Mouse (Mus musculus): ENCODE data around the gene Lyzl4.

DNA sequence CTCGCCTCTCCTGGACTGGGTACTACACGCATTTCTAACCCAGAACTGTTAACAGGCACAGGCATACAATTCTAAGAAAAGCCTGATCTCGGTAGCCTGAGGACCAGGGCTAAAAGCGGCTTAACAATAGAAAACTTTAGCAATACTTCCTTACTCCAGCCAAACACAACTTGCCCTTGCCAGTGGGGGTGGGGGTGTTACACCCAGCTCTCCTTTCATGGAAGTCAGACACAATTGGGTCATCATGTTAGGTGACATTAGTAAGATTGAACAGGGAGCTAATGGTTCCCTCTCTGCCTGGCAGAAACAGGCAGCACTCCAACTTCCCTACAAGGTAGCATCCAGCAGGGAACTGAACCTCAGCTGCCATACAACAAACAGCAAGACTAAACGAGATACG is 32.5 kb downstream of the Lyzl4 start:
- TF ChIP-seq CTCF (IDR thresholded peaks at IDR 0.05; ENCODE audit: borderline replicate concordance, control insufficient read depth, extremely low read depth, insufficient read depth, low read length, poor library complexity) (no peak), POLR2A (IDR thresholded peaks at IDR 0.05; ENCODE audit: control insufficient read depth, extremely low read depth, insufficient read depth, low read length, poor library complexity) (no peak)

Measured in thymus, adult 2 months (tissue).